Mouse (Mus musculus) CD8-positive naive resting alpha-beta T cell, adult 2 months (primary cell): Measurements from ENCODE around the gene C2cd5.
"Not testable (repeated sequence)": the region's sequence is repeated elsewhere in the genome, so short reads cannot be mapped to it uniquely, and the experiment has no call there.

Experiments used
- DNase-seq, 2 experiments: peaks; one replicate each; pipeline ENCODE4 v3.0.0; 2022; ENCODE audit warnings: low read depth in 2 of 2, low spot score in 2 of 2

The C2cd5 gene

GRCm38 (mm10) chr6:142987616-142988015 is 112.3 kb downstream of the C2cd5 start:
- no peak for DNase-seq

GRCm38 (mm10) chr6:142986706-142987105 is 113.2 kb downstream of the C2cd5 start:
- DNase-seq: not testable (repeated sequence)

- DNase-seq: not testable (repeated sequence)
Measured at GRCm38 (mm10) chr6:142985561-142986238, 114.2 kb downstream of the C2cd5 start.

DNA sequence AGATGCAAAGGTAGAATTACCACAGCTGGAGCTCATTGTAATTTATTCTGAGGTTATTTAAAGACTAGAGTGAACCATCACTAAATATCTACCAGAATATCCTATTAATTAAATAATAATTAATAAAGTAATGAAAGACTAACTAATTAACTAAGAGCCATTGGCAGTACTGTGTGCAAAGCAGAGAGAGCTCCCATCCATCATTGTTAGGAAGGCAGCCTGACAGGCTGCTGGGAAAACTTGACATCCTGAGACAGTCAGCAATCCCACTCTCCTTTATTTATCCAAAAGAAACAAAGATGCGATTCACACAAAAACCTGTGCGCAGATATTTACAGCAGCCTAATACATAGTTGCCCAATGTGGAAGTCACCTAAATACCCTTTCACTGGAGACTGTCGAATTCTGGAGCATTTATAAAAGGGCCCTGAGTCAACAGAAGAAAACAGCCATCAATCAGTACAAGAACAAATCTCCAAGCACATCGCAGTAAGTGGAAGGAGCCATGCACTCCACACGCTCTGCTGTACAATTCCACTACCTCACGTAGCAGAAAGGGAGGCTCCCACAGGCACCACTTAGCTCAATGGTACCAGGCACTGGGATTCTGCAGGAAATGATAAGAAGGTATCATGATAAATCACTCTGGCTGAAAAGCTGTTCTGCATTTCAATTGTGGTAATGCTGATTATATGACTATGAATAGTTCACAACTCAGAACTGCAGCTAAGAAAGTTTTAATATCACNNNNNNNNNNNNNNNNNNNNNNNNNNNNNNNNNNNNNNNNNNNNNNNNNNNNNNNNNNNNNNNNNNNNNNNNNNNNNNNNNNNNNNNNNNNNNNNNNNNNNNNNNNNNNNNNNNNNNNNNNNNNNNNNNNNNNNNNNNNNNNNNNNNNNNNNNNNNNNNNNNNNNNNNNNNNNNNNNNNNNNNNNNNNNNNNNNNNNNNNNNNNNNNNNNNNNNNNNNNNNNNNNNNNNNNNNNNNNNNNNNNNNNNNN is 120.0 kb downstream of the C2cd5 start:
- no peak for DNase-seq

GRCm38 (mm10) chr6:142977221-142977620 is 122.7 kb downstream of the C2cd5 start:
- DNase-seq: no peak

GRCm38 (mm10) chr6:142973289-142973688 is 126.7 kb downstream of the C2cd5 start:
- no peak for DNase-seq

GRCm38 (mm10) chr6:142972205-142972604 is 127.7 kb downstream of the C2cd5 start:
- no peak for DNase-seq

GRCm38 (mm10) chr6:142967407-142967806 is 132.5 kb downstream of the C2cd5 start:
- DNase-seq: no peak

DNA sequence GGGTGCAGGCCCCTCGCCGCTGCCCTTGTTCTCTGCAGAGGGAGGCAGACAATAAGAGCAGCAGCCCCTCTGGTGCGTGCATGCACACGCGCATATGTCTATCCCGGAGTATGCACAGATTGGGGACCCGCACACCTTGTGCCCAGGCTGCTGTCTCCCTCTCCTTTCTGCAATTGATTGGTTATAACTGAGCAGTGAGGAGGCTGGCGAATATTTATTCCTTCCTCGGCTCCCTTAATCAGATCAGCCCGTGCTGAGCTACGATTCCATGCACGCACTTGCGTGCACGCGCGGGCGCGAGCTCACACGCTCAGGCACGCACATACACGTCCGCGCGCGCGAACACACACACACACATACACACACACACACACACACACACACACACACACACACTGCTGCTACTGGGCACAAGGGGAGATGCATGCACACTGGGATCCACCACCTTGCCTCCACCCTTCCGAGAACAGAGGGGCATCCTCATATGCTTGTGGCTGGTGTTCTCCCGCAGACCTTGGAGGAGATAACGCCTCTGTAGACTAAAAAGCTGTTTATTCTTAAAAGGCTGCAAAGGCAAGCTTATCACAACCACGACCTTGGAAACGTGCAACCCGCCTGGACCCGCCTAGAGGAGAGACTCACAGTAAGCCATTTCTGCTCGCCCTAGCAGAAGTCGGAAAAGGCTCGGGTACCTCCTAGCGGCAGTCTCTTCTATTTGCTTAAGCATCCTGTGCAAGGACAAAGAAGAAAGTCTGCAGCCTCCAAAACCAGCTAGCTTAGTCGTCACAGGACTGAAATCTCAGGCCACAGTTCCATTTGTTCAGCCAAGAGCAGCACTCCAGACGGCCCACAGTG is 135.2 kb downstream of the C2cd5 start:
- DNase-seq: peak; percentile 87 to 88

DNA sequence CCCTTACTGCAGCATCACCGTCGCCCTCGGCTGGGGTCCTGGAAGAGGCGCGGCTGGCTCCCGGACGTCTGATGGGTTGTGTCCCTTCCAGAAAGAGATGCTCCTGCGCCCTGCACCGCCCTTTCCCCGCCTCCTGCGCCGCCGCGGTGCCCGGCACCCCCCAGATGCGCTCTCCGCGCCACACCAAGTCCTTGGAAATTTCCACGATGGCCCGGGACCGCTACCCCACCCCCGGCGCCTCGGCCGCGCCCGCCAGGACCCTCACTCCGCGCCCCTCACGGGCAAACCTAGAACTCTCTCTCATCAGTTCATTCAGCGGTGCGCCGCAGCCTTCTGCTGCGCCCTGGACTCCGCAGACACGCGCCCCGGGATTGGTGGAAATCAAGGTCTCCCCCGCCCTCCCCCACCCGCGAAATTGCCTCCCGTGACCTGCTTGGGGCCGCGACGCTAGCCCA is 135.8 kb downstream of the C2cd5 start, which contains the start of gene St8sia1:
Gene St8sia1, minus strand, starts transcription at position 377 of the 455 bp plus-strand sequence.
- DNase-seq: peak; percentile 40 to 56

GRCm38 (mm10) chr6:142963480-142964075 is 136.4 kb downstream of the C2cd5 start:
- no peak for DNase-seq

GRCm38 (mm10) chr6:142962881-142963280 is 137.1 kb downstream of the C2cd5 start:
- DNase-seq: no peak

- DNase-seq: no peak
Measured at GRCm38 (mm10) chr6:142962476-142962875, 137.5 kb downstream of the C2cd5 start.

GRCm38 (mm10) chr6:142961721-142962455 is 138.1 kb downstream of the C2cd5 start:
- no peak for DNase-seq
